Comparison of ENCODE assay signal across 9 mouse cellular contexts in genomic region chr17:35763866-35764265, GRCm38 (mm10). TPM values are rescaled to one million over a fixed set of nuclear protein-coding genes. Genes with fewer than 3 reads are reported as not detected.
DNase-seq lines count a peak whose midpoint lies in the region; ATAC-seq lines count a peak whose summit lies in the region.
"Had no signal": no experiment of that assay in that cellular context is flagged by ENCODE, and none has a peak within 500 bp of the region (broad histone marks: within the 10 kb centered on the region; RNA-seq: fewer than 3 reads in every experiment).

No protein-coding gene starts in this region.

- no peaks in the 10 kb centered on the region for H3K36me3 ChIP-seq in forebrain, embryonic 15.5 days

- no peak for ATAC-seq in forebrain, embryonic 15.5 days (replicated peaks)
- ATAC-seq: Patski had no signal

- no peak overlapping the region for H3K27ac ChIP-seq in forebrain, embryonic 15.5 days (replicated peaks)

- 29% methylated on average over 6 of the region's 6 CpGs for WGBS in forebrain, embryonic 15.5 days

- H3K4me3 ChIP-seq in forebrain, embryonic 15.5 days, result no peak overlapping the region

- H3K9me3 ChIP-seq in forebrain, embryonic 15.5 days, result no peaks in the 10 kb centered on the region

- H3K4me2 ChIP-seq in forebrain, embryonic 15.5 days (replicated peaks), result no peak overlapping the region

- H3K9ac ChIP-seq in forebrain, embryonic 15.5 days (replicated peaks), result no peak overlapping the region

- DNase-seq in cerebellum, postnatal 14 days, result peak; percentile 44 to 76
- DNase-seq in cerebellum, adult 8-10 months, result no peak
- peak; percentile 26 for DNase-seq in retina, embryonic 14.5 days (ENCODE audit: low spot score)
- DNase-seq in retina, postnatal 1 day, result no peak
- DNase-seq in kidney, postnatal 10 days, result peak; percentile 62
- peak; percentile 70 to 83 for DNase-seq in spleen, postnatal 4 days (ENCODE audit: low spot score in 2 of 2)
- no peak for DNase-seq in layer of hippocampus, postnatal 14 days (ENCODE audit: low spot score in 2 of 2)

- no peaks in the 10 kb centered on the region for H3K4me1 ChIP-seq in forebrain, embryonic 15.5 days

- H3K27me3 ChIP-seq in forebrain, embryonic 15.5 days, result no peaks in the 10 kb centered on the region
- H3K27me3 ChIP-seq: Patski had no signal

RNA-seq across cellular contexts. Expression of gene Ier3, which starts 57.6 kb away (rescaled TPM):
- 7.3 and 8.1 TPM in 2 replicates for polyA plus RNA-seq in forebrain, embryonic 15.5 days (2015; fragmentation: Nextera tagmentation; extraction: Ambion mirVana)
- total RNA-seq in layer of hippocampus, postnatal 14 days (2021), result 1 to 10 TPM; 3.8 to 4.2 TPM

RNA-seq across cellular contexts. Expression of gene Flot1, which starts 59.2 kb away (rescaled TPM):
- polyA plus RNA-seq in forebrain, embryonic 15.5 days (2015; fragmentation: Nextera tagmentation; extraction: Ambion mirVana), result 68.3 and 75.1 TPM in 2 replicates
- 100 to 1,000 TPM; 139 to 147 TPM for total RNA-seq in layer of hippocampus, postnatal 14 days (2021)

RNA-seq across cellular contexts. Expression of gene Ddr1, which starts 59.4 kb away (rescaled TPM):
- polyA plus RNA-seq in forebrain, embryonic 15.5 days (2015; fragmentation: Nextera tagmentation; extraction: Ambion mirVana), result 127 TPM in 2 replicates
- total RNA-seq in layer of hippocampus, postnatal 14 days (2021), result 10 to 100 TPM; 73.6 to 81.0 TPM

Comparison
In these comparisons a context has a peak if more than half of its experiments do, and no peak if none do; other contexts are left out.
1. DNase-seq: peak in cerebellum, postnatal 14 days (2 of 2), retina, embryonic 14.5 days (single experiment), kidney, postnatal 10 days (single experiment) and spleen, postnatal 4 days (2 of 2); none in cerebellum, adult 8-10 months (single experiment), retina, postnatal 1 day (single experiment) and layer of hippocampus, postnatal 14 days (0 of 2).